Mouse (Mus musculus) erythroblast, embryonic 14.5 days (primary cell): ENCODE measurements at regions not wholly inside any gene's neighbourhood (a gene's known extent, or its start where the extent isn't known, plus 50 kb on each side); places are given as distances from the start of the nearest gene placed in this dataset.

Experiments used
- H3K27me3 ChIP-seq: 2 replicates; pipeline ENCODE4 v1.6.1; 2012; ENCODE audit warnings: inconsistent platforms; ENCODE audit not compliant: control insufficient read depth
- H3K36me3 ChIP-seq: 2 replicates; pipeline ENCODE4 v1.6.1; 2012; ENCODE audit warnings: mild to moderate bottlenecking, inconsistent platforms; ENCODE audit not compliant: control insufficient read depth
- H3K4me1 ChIP-seq: 2 replicates; pipeline ENCODE4 v1.6.1; 2012; ENCODE audit warnings: inconsistent platforms; ENCODE audit not compliant: control insufficient read depth
- H3K4me3 ChIP-seq: replicated peaks from 2 replicates; pipeline ENCODE3; 2012; ENCODE audit warnings: moderate library complexity, mild to moderate bottlenecking, inconsistent platforms
- H3K9me3 ChIP-seq: 2 replicates; pipeline ENCODE4 v1.6.1; 2012; ENCODE audit warnings: low read length, inconsistent platforms, mixed read lengths; ENCODE audit not compliant: control insufficient read depth
- GATA1 ChIP-seq: IDR thresholded peaks from 2 replicates; pipeline ENCODE4 v1.6.1; 2012; ENCODE audit warnings: low read length, inconsistent platforms, mixed read lengths
- TAL1 ChIP-seq: IDR thresholded peaks from 3 replicates; pipeline ENCODE4 v1.6.1; 2012; ENCODE audit warnings: low read length, inconsistent platforms, mixed read lengths

- no peak for TF ChIP-seq GATA1
- TF ChIP-seq TAL1: no peak
- Histone ChIP-seq H3K9me3 (no peaks in the 10 kb centered on the region), H3K4me3 (no peak overlapping the region)
Observed at GRCm38 (mm10) chr14:25263121-25263520, 195.9 kb upstream of the Zmiz1 start.

GRCm38 (mm10) chr14:25266846-25267245, 192.1 kb upstream of the Zmiz1 start:
- Histone ChIP-seq H3K9me3 (no peaks in the 10 kb centered on the region), H3K27me3 (no peaks in the 10 kb centered on the region), H3K4me3 (no peak overlapping the region), H3K36me3 (no peaks in the 10 kb centered on the region), H3K4me1 (no peaks in the 10 kb centered on the region)
- no peak for TF ChIP-seq GATA1
- TF ChIP-seq TAL1: no peak

More at GRCm38 (mm10) chr14:25263121-25263520, 195.9 kb upstream of the Zmiz1 start:
- Histone ChIP-seq H3K27me3 (no peaks in the 10 kb centered on the region), H3K36me3 (no peaks in the 10 kb centered on the region), H3K4me1 (no peaks in the 10 kb centered on the region)

DNA sequence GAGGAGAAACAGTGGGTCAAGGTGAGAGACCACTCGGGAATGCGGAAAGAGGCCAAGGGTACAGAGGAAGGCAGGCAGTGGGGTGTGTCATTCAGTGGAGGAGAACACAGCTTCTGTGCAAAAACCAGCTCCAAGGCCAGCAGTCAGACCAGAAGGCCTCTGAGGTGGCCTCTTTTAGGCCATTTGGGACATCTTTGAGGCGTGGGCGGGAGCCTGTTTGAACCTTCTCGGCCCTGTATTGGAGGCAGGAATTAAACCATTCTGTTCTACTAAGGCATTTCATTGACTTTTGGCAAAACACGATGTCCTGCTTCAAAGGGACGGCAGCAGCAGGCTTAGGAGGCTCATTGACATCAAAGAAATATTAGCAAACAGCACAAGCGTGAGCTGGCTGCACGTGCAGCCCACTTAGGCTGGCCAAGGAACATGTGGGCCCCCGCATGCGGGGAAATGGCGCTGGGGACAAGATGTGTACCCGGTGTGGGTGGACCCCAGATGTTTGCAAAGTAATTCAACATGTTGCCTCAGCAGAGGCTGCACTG, 190.8 kb upstream of the Zmiz1 start:
- H3K27me3 ChIP-seq: no peaks in the 10 kb centered on the region
- H3K4me3 ChIP-seq: no peak overlapping the region
- no peaks in the 10 kb centered on the region for H3K9me3 ChIP-seq
- no peaks in the 10 kb centered on the region for H3K36me3 ChIP-seq
- H3K4me1 ChIP-seq: no peaks in the 10 kb centered on the region
- TF ChIP-seq GATA1 (no peak), TAL1 (no peak)

- TF ChIP-seq TAL1 (no peak), GATA1 (no peak)
- Histone ChIP-seq H3K36me3 (no peaks in the 10 kb centered on the region), H3K4me3 (no peak overlapping the region), H3K27me3 (no peaks in the 10 kb centered on the region), H3K4me1 (no peaks in the 10 kb centered on the region), H3K9me3 (no peaks in the 10 kb centered on the region)
Observed at GRCm38 (mm10) chr14:25270227-25270876, 188.6 kb upstream of the Zmiz1 start.

- no peak overlapping the region for H3K4me3 ChIP-seq
- H3K36me3 ChIP-seq: no peaks in the 10 kb centered on the region
- no peaks in the 10 kb centered on the region for H3K9me3 ChIP-seq
- H3K4me1 ChIP-seq: no peaks in the 10 kb centered on the region
- TF ChIP-seq GATA1 (no peak), TAL1 (no peak)
- H3K27me3 ChIP-seq: no peaks in the 10 kb centered on the region
Observed at GRCm38 (mm10) chr14:25272366-25273156, 186.4 kb upstream of the Zmiz1 start.

GRCm38 (mm10) chr14:25279751-25280150, 179.2 kb upstream of the Zmiz1 start:
- H3K27me3 ChIP-seq: no peaks in the 10 kb centered on the region
- H3K4me3 ChIP-seq: no peak overlapping the region
- TF ChIP-seq TAL1 (no peak), GATA1 (no peak)
- no peaks in the 10 kb centered on the region for H3K4me1 ChIP-seq
- H3K36me3 ChIP-seq: no peaks in the 10 kb centered on the region
- no peaks in the 10 kb centered on the region for H3K9me3 ChIP-seq

GRCm38 (mm10) chr14:25292557-25292956, 166.4 kb upstream of the Zmiz1 start:
- Histone ChIP-seq H3K4me3 (no peak overlapping the region), H3K36me3 (no peaks in the 10 kb centered on the region), H3K4me1 (no peaks in the 10 kb centered on the region), H3K27me3 (no peaks in the 10 kb centered on the region), H3K9me3 (no peaks in the 10 kb centered on the region)
- TF ChIP-seq GATA1: no peak
- no peak for TF ChIP-seq TAL1

- Histone ChIP-seq H3K4me1 (no peaks in the 10 kb centered on the region), H3K9me3 (no peaks in the 10 kb centered on the region), H3K36me3 (no peaks in the 10 kb centered on the region), H3K4me3 (no peak overlapping the region), H3K27me3 (no peaks in the 10 kb centered on the region)
- no peak for TF ChIP-seq GATA1
- TF ChIP-seq TAL1: no peak
Observed at GRCm38 (mm10) chr14:25294226-25294625, 164.8 kb upstream of the Zmiz1 start.

GRCm38 (mm10) chr14:25295688-25296350, 163.2 kb upstream of the Zmiz1 start:
- no peaks in the 10 kb centered on the region for H3K27me3 ChIP-seq
- no peak for TF ChIP-seq GATA1
- TF ChIP-seq TAL1: no peak
- no peaks in the 10 kb centered on the region for H3K36me3 ChIP-seq
- H3K9me3 ChIP-seq: no peaks in the 10 kb centered on the region
- H3K4me1 ChIP-seq: no peaks in the 10 kb centered on the region
- no peak overlapping the region for H3K4me3 ChIP-seq
